Mouse (Mus musculus): Measurements from ENCODE around the gene Fam114a2.

Gene Fam114a2

DNA sequence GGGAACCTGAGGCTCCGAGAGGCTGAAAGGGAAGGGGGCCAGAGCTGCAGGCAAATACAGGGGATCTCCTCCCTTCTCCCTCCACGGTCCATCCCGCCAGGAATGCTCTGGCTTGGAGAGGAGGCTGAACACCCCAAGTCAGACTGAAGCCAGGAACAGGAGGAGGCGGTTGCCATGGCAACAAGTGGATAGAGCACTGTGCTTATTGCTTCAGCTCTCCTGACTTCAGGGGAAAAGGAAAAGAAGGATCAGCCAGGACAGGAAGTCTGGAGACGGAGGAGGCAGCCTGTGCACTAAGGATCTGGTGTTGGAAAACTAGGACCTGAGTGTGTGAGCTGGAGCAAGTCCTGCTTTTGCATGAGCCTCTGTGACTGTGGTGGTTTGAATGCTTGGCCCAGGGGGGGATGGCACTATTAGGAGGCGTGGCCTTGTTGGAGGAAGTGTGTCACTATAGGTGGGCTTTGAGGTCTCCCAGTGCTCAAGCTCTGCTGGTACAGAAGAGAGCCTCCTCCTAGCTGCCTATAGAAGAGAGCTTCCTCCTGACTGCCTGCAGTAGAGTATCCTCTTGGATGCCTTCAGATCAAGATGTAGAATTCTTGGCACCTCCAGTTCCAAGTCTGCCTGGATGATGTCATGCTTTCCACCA is 44.0 kb downstream of the Fam114a2 start:
- Histone ChIP-seq H3K27me3 (ENCODE audit: insufficient read depth, low read length) (no peaks in the 10 kb centered on the region), H3K36me3 (ENCODE audit: insufficient read depth, low read length) (no peaks in the 10 kb centered on the region), H3K4me3 (replicated peaks; ENCODE audit: low read length) (no peak overlapping the region), H3K9me3 (ENCODE audit: low read length) (no peaks in the 10 kb centered on the region), H3K4me1 (replicated peaks; ENCODE audit: low read depth, low read length) (peaks cover 7% of the 10 kb centered on the region)
- TF ChIP-seq CTCF (conservative IDR thresholded peaks at IDR 0.05; ENCODE audit: low read length) (no peak), POU5F1 (IDR thresholded peaks at IDR 0.05; ENCODE audit: borderline replicate concordance, low read length) (no peak), NANOG (IDR thresholded peaks at IDR 0.05; ENCODE audit: borderline replicate concordance, low read length) (no peak)

DNA sequence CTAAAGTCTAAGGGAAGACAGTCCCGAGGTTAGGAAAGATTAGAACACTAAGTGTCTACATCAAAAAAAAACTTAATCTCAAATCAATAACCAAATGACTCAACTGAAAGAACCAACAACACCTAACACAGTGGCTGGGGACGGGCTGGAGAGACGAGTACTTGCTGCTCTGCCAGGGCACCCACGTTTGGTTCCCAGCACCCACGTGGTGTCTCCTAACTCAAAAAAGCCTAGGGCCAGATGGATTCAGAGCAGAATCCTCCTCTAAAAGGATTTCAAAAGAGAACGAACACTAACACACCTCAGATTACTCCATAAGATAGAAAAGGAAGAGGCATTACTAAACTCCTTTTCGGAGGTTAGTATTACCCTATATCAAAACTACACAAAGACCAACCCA is 47.4 kb downstream of the Fam114a2 start:
- Histone ChIP-seq H3K4me3 (replicated peaks; ENCODE audit: low read length) (no peak overlapping the region), H3K9me3 (ENCODE audit: low read length) (no peaks in the 10 kb centered on the region), H3K4me1 (replicated peaks; ENCODE audit: low read depth, low read length) (peaks cover 13% of the 10 kb centered on the region), H3K36me3 (ENCODE audit: insufficient read depth, low read length) (no peaks in the 10 kb centered on the region), H3K27me3 (ENCODE audit: insufficient read depth, low read length) (peaks cover 10% of the 10 kb centered on the region)
- TF ChIP-seq CTCF (conservative IDR thresholded peaks at IDR 0.05; ENCODE audit: low read length) (no peak), NANOG (IDR thresholded peaks at IDR 0.05; ENCODE audit: borderline replicate concordance, low read length) (no peak), POU5F1 (IDR thresholded peaks at IDR 0.05; ENCODE audit: borderline replicate concordance, low read length) (no peak)

- Histone ChIP-seq H3K9me3 (ENCODE audit: low read length) (no peaks in the 10 kb centered on the region), H3K4me3 (replicated peaks; ENCODE audit: low read length) (no peak overlapping the region), H3K4me1 (replicated peaks; ENCODE audit: low read depth, low read length) (peaks cover 16% of the 10 kb centered on the region), H3K36me3 (ENCODE audit: insufficient read depth, low read length) (no peaks in the 10 kb centered on the region), H3K27me3 (ENCODE audit: insufficient read depth, low read length) (peaks cover 10% of the 10 kb centered on the region)
- no peak for TF ChIP-seq CTCF (conservative IDR thresholded peaks at IDR 0.05; ENCODE audit: low read length)
- TF ChIP-seq NANOG (IDR thresholded peaks at IDR 0.05; ENCODE audit: borderline replicate concordance, low read length), result no peak
- no peak for TF ChIP-seq POU5F1 (IDR thresholded peaks at IDR 0.05; ENCODE audit: borderline replicate concordance, low read length)
Observed at GRCm38 (mm10) chr11:57470056-57470455, 48.4 kb downstream of the Fam114a2 start.

GRCm38 (mm10) chr11:57468706-57469105 is 49.7 kb downstream of the Fam114a2 start:
- Histone ChIP-seq H3K4me3 (replicated peaks; ENCODE audit: low read length) (no peak overlapping the region), H3K9me3 (ENCODE audit: low read length) (no peaks in the 10 kb centered on the region), H3K36me3 (ENCODE audit: insufficient read depth, low read length) (no peaks in the 10 kb centered on the region), H3K27me3 (ENCODE audit: insufficient read depth, low read length) (peaks cover 10% of the 10 kb centered on the region), H3K4me1 (replicated peaks; ENCODE audit: low read depth, low read length) (peaks cover 9% of the 10 kb centered on the region)
- TF ChIP-seq CTCF (conservative IDR thresholded peaks at IDR 0.05; ENCODE audit: low read length) (no peak), NANOG (IDR thresholded peaks at IDR 0.05; ENCODE audit: borderline replicate concordance, low read length) (no peak), POU5F1 (IDR thresholded peaks at IDR 0.05; ENCODE audit: borderline replicate concordance, low read length) (no peak)

DNA sequence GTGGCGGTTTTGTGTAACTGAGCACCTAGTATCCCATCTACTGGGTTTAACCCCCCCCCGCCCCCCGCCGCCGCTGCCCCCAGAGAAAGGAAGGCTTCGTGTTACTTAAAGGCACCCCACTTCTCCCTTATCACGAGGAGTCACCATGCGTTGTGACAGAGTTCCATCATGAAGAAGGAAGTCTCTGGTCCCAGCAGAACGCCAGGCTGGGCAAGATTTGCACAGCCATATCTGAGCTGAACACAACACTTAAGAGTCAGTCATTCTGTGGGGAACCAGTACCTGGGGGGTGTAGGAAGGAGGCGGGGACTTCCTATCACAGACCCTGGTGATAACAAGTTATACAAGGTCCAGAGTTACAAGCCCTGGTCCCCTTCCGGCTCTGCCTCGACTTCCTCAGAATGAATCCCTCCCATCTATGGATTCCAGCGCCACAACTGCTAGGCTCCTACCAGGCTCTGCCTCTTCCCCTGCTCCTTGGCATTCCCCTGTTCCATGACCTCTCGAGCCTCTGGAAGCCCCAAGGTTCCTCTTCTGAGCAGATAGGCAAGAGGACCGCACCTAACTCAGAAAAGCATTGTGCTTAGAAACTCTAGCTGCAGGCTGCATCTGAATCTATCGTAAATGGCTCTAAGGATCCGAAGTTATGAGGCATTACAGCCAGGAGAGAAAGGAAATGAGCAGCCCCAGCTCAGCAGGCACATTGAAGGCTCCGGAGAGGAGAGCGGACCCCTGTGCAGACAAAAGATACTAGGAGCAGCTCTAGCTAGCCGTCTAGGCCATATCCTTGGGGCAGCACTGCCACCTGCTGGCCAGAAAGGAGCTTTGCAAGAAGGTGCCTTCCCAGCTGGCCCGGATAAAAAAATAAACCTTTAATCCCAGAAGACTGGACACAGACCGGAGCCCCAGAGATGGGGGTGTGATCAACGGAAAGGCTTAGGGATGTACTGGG is 51.0 kb downstream of the Fam114a2 start:
- Histone ChIP-seq H3K9me3 (ENCODE audit: low read length) (no peaks in the 10 kb centered on the region), H3K4me1 (replicated peaks; ENCODE audit: low read depth, low read length) (peaks cover 9% of the 10 kb centered on the region), H3K36me3 (ENCODE audit: insufficient read depth, low read length) (no peaks in the 10 kb centered on the region), H3K27me3 (ENCODE audit: insufficient read depth, low read length) (peaks cover 10% of the 10 kb centered on the region), H3K4me3 (replicated peaks; ENCODE audit: low read length) (peak overlapping the region; percentile 53)
- TF ChIP-seq POU5F1 (IDR thresholded peaks at IDR 0.05; ENCODE audit: borderline replicate concordance, low read length), result no peak
- peak; percentile 81 for TF ChIP-seq CTCF (conservative IDR thresholded peaks at IDR 0.05; ENCODE audit: low read length)
- TF ChIP-seq NANOG (IDR thresholded peaks at IDR 0.05; ENCODE audit: borderline replicate concordance, low read length), result no peak

GRCm38 (mm10) chr11:57465844-57466243 is 52.6 kb downstream of the Fam114a2 start:
- TF ChIP-seq NANOG (IDR thresholded peaks at IDR 0.05; ENCODE audit: borderline replicate concordance, low read length), result no peak
- no peak for TF ChIP-seq CTCF (conservative IDR thresholded peaks at IDR 0.05; ENCODE audit: low read length)
- no peak for TF ChIP-seq POU5F1 (IDR thresholded peaks at IDR 0.05; ENCODE audit: borderline replicate concordance, low read length)
- Histone ChIP-seq H3K4me3 (replicated peaks; ENCODE audit: low read length) (no peak overlapping the region), H3K27me3 (ENCODE audit: insufficient read depth, low read length) (peaks cover 10% of the 10 kb centered on the region), H3K36me3 (ENCODE audit: insufficient read depth, low read length) (no peaks in the 10 kb centered on the region), H3K4me1 (replicated peaks; ENCODE audit: low read depth, low read length) (peaks cover 9% of the 10 kb centered on the region), H3K9me3 (ENCODE audit: low read length) (no peaks in the 10 kb centered on the region)

- no peak overlapping the region for H3K4me3 ChIP-seq (replicated peaks; ENCODE audit: low read length)
- H3K27me3 ChIP-seq (ENCODE audit: insufficient read depth, low read length), result peaks cover 10% of the 10 kb centered on the region
- H3K9me3 ChIP-seq (ENCODE audit: low read length), result no peaks in the 10 kb centered on the region
- TF ChIP-seq NANOG (IDR thresholded peaks at IDR 0.05; ENCODE audit: borderline replicate concordance, low read length) (no peak), POU5F1 (IDR thresholded peaks at IDR 0.05; ENCODE audit: borderline replicate concordance, low read length) (no peak), CTCF (conservative IDR thresholded peaks at IDR 0.05; ENCODE audit: low read length) (no peak)
- no peaks in the 10 kb centered on the region for H3K36me3 ChIP-seq (ENCODE audit: insufficient read depth, low read length)
- peaks cover 9% of the 10 kb centered on the region for H3K4me1 ChIP-seq (replicated peaks; ENCODE audit: low read depth, low read length)
Observed at GRCm38 (mm10) chr11:57465025-57465424, 53.4 kb downstream of the Fam114a2 start.

- H3K4me1 ChIP-seq (replicated peaks; ENCODE audit: low read depth, low read length), result 0 out of 2 replicates have a peak, but pooled peaks cover 4% of the 10 kb centered on the region
- H3K36me3 ChIP-seq (ENCODE audit: insufficient read depth, low read length), result no peaks in the 10 kb centered on the region
- TF ChIP-seq POU5F1 (IDR thresholded peaks at IDR 0.05; ENCODE audit: borderline replicate concordance, low read length) (no peak), CTCF (conservative IDR thresholded peaks at IDR 0.05; ENCODE audit: low read length) (no peak), NANOG (IDR thresholded peaks at IDR 0.05; ENCODE audit: borderline replicate concordance, low read length) (no peak)
- no peak overlapping the region for H3K4me3 ChIP-seq (replicated peaks; ENCODE audit: low read length)
- no peaks in the 10 kb centered on the region for H3K9me3 ChIP-seq (ENCODE audit: low read length)
- H3K27me3 ChIP-seq (ENCODE audit: insufficient read depth, low read length), result peaks cover 7% of the 10 kb centered on the region; the same call in 1 of the 2 replicates
Observed at GRCm38 (mm10) chr11:57459759-57460158, 58.7 kb downstream of the Fam114a2 start.
